Mouse (Mus musculus) testis, adult 2 months (tissue): ENCODE measurements at regions not wholly inside any gene's neighbourhood (a gene's known extent, or its start where the extent isn't known, plus 50 kb on each side); places are given as distances from the start of the nearest gene placed in this dataset.

Experiments used
- H3K27ac ChIP-seq: fragments of 200-500 bp; 2 replicates; pipeline ENCODE4 v1.5.1; 2012; ENCODE audit warnings: low read depth, low read length; ENCODE audit not compliant: control insufficient read depth, insufficient read depth
- H3K27me3 ChIP-seq: fragments of 200-500 bp; 2 replicates; pipeline ENCODE4 v1.6.1; 2012; ENCODE audit warnings: mild to moderate bottlenecking, low read length, moderate library complexity; ENCODE audit not compliant: control insufficient read depth, insufficient read depth
- H3K36me3 ChIP-seq: fragments of 200-500 bp; 2 replicates; pipeline ENCODE4 v1.6.1; 2012; ENCODE audit warnings: mild to moderate bottlenecking, low read length; ENCODE audit not compliant: control insufficient read depth, insufficient read depth
- H3K4me1 ChIP-seq: fragments of 200-500 bp; 2 replicates; pipeline ENCODE4 v1.6.1; 2012; ENCODE audit warnings: low read length; ENCODE audit not compliant: control insufficient read depth, insufficient read depth
- H3K4me3 ChIP-seq: fragments of 200-500 bp; 2 replicates; pipeline ENCODE4 v1.5.1; 2012; ENCODE audit warnings: low read depth, mild to moderate bottlenecking, low read length, moderate library complexity, mixed read lengths; ENCODE audit not compliant: control insufficient read depth
- CTCF ChIP-seq: fragments of 200-500 bp; IDR thresholded peaks from 2 replicates; pipeline ENCODE4 v1.5.1; 2012; ENCODE audit warnings: low read depth, mild to moderate bottlenecking, inconsistent platforms, low read length, moderate library complexity; ENCODE audit not compliant: control insufficient read depth, insufficient read depth, insufficient replicate concordance
- POLR2A ChIP-seq: fragments of 200-500 bp; IDR thresholded peaks from 2 replicates; pipeline ENCODE4 v1.6.1; 2012; ENCODE audit warnings: low read depth, mild to moderate bottlenecking, inconsistent platforms, low read length, moderate library complexity; ENCODE audit not compliant: control insufficient read depth

GRCm38 (mm10) chr1:90486349-90486839, 116.4 kb upstream of the Cops8 start:
- TF ChIP-seq CTCF: no peak
- TF ChIP-seq POLR2A: no peak

GRCm38 (mm10) chr1:90487886-90488285, 114.9 kb upstream of the Cops8 start:
- H3K36me3 ChIP-seq: no peaks in the 10 kb centered on the region
- no peak overlapping the region for H3K4me3 ChIP-seq
- H3K27ac ChIP-seq: no peak overlapping the region
- no peak for TF ChIP-seq POLR2A
- no peak for TF ChIP-seq CTCF
- H3K4me1 ChIP-seq: no peaks in the 10 kb centered on the region
- no peaks in the 10 kb centered on the region for H3K27me3 ChIP-seq

More at GRCm38 (mm10) chr1:90486349-90486839, 116.4 kb upstream of the Cops8 start:
- H3K36me3 ChIP-seq: no peaks in the 10 kb centered on the region
- no peaks in the 10 kb centered on the region for H3K4me1 ChIP-seq
- H3K27me3 ChIP-seq: no peaks in the 10 kb centered on the region
- no peak overlapping the region for H3K27ac ChIP-seq
- no peak overlapping the region for H3K4me3 ChIP-seq

- Histone ChIP-seq H3K27me3 (no peaks in the 10 kb centered on the region), H3K36me3 (no peaks in the 10 kb centered on the region), H3K27ac (no peak overlapping the region), H3K4me1 (no peaks in the 10 kb centered on the region), H3K4me3 (no peak overlapping the region)
- TF ChIP-seq CTCF (no peak), POLR2A (no peak)
Measured at GRCm38 (mm10) chr1:90488991-90489390, 113.8 kb upstream of the Cops8 start.

- H3K36me3 ChIP-seq: no peaks in the 10 kb centered on the region
- no peaks in the 10 kb centered on the region for H3K4me1 ChIP-seq
- no peak overlapping the region for H3K4me3 ChIP-seq
- H3K27me3 ChIP-seq: no peaks in the 10 kb centered on the region
- no peak overlapping the region for H3K27ac ChIP-seq
- TF ChIP-seq POLR2A: no peak
- TF ChIP-seq CTCF: no peak
Measured at GRCm38 (mm10) chr1:90490335-90490734, 112.4 kb upstream of the Cops8 start.

GRCm38 (mm10) chr1:90493481-90493880, 109.3 kb upstream of the Cops8 start:
- no peaks in the 10 kb centered on the region for H3K27me3 ChIP-seq
- no peak for TF ChIP-seq CTCF
- H3K4me3 ChIP-seq: no peak overlapping the region
- no peaks in the 10 kb centered on the region for H3K36me3 ChIP-seq
- no peak overlapping the region for H3K27ac ChIP-seq
- no peaks in the 10 kb centered on the region for H3K4me1 ChIP-seq

- no peaks in the 10 kb centered on the region for H3K27me3 ChIP-seq
- no peak overlapping the region for H3K4me3 ChIP-seq
- no peaks in the 10 kb centered on the region for H3K4me1 ChIP-seq
- no peaks in the 10 kb centered on the region for H3K36me3 ChIP-seq
- TF ChIP-seq CTCF (no peak), POLR2A (no peak)
- H3K27ac ChIP-seq: no peak overlapping the region
Measured at GRCm38 (mm10) chr1:90495174-90495573, 107.6 kb upstream of the Cops8 start.

- Histone ChIP-seq H3K4me1 (no peaks in the 10 kb centered on the region), H3K36me3 (no peaks in the 10 kb centered on the region), H3K4me3 (no peak overlapping the region), H3K27ac (no peak overlapping the region; the same call in 1 of the 2 replicates), H3K27me3 (no peaks in the 10 kb centered on the region)
- TF ChIP-seq POLR2A (no peak), CTCF (no peak)
Measured at GRCm38 (mm10) chr1:90497568-90497967, 105.2 kb upstream of the Cops8 start.

GRCm38 (mm10) chr1:90501373-90501772, 101.4 kb upstream of the Cops8 start:
- Histone ChIP-seq H3K36me3 (no peaks in the 10 kb centered on the region), H3K4me3 (no peak overlapping the region), H3K27me3 (no peaks in the 10 kb centered on the region), H3K27ac (no peak overlapping the region), H3K4me1 (no peaks in the 10 kb centered on the region)
- TF ChIP-seq CTCF (no peak), POLR2A (no peak)
